Mouse (Mus musculus): ENCODE measurements around the gene Fam25c. TPM values are rescaled to one million over a fixed set of nuclear protein-coding genes. Genes with fewer than 3 reads are reported as not detected.
"Not testable (repeated sequence)": the region's sequence is repeated elsewhere in the genome, so short reads cannot be mapped to it uniquely, and the experiment has no call there.

Fam25c gene
- not detected for total RNA-seq (2022)

DNA sequence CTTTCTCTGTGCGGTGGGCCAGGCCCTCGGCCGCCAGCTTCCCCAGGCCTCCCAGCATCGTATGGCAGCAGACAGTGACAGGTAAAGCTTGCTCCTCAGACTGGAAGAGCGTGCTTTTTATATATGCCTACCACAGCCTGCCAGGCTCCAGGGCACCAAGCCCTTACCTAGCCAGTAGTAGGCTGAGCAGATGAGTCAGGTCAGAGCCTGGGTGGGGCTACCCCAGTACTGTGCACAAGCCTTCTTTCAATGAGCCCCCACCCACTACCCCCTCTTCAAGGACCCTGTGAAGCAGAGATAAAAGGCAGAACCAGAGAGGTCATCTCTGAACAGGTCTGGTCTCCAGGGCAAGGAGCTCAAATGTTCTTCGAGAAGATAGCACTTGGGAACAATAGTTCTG lies at the start of gene Fam25c:
Gene Fam25c, minus strand, starts transcription at position 133 of the 400 bp plus-strand sequence.
- DNase-seq (ENCODE audit: low spot score in 2 of 2), result no peak

DNA sequence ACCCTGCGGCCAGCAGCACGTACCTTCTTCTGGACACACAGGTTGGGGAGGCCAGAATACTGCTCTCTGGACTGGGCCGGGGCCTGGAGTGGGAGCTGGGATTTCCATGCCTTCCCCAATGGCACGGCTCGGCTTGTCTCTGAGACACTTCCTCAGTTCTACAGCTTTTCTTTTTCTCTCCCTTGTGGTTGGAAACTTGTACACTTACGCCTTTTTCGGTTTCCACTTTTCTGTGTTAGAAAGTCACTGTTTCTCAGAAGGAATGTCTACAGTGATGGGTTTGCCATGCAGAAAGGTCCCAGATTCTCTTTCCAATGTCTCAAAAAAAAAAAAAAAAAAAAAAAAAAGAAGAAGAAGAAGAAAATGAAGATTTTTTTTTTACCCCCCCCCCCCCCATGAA lies 48.2 kb upstream of the Fam25c start:
- DNase-seq (ENCODE audit: low spot score in 2 of 2), result no peak

DNA sequence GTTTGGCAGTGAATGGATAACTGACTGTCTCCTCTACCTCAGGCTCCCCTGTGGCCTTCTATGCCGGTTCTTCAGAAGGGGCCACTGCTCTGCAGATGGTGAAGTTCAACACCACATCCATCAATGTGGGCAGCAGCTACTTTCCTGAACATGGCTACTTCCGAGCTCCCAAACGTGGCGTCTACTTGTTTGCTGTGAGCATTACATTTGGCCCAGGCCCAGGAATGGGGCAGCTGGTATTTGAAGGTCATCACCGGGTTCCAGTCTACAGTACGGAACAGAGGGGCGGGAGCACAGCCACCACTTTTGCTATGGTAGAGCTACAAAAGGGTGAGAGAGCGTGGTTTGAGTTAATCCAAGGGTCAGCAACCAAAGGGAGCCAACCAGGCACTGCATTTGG lies 47.6 kb upstream of the Fam25c start:
- DNase-seq (ENCODE audit: low spot score in 2 of 2), result no peak

DNA sequence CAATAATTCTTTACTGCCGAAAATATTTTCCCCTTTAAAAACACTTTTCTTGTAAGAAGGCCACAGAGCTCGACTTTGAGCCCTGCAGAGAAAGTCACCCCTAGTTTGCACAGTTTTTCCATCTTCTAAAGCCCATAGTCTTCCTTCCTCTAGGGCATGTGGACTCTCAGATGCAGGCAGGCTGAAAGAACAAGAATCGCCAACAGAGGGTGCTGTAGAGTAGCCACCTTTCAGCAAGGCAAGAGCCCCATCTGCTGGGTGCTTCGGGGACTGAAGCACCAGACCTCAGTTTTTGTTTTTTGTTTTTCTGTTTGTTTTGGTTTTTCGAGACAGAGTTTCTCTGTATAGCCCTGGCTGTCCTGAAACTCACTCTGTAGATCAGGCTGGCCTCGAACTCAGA lies 45.9 kb upstream of the Fam25c start:
- DNase-seq (ENCODE audit: low spot score in 2 of 2), result peak in 1 of 2 experiments; percentile 79

DNA sequence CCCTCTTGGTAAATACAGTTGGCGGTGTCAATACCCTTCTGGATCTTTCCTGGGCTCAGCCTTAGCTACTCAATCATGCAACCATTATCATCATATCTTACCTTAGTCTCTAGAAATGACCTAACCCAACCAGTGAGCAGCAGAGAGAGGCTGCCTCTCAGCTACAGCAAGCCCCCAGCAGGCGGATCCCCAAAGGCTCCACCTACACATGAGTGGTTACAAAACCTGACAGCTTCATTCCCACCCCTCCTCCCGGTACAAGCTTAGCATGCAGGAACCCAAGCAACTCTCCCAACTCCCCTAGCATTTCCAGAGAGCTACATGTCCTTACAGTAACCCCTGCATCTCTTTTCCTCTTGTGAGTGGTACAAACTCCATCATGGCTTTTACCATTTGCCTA lies 44.8 kb upstream of the Fam25c start:
- no peak for DNase-seq (ENCODE audit: low spot score in 2 of 2)

DNA sequence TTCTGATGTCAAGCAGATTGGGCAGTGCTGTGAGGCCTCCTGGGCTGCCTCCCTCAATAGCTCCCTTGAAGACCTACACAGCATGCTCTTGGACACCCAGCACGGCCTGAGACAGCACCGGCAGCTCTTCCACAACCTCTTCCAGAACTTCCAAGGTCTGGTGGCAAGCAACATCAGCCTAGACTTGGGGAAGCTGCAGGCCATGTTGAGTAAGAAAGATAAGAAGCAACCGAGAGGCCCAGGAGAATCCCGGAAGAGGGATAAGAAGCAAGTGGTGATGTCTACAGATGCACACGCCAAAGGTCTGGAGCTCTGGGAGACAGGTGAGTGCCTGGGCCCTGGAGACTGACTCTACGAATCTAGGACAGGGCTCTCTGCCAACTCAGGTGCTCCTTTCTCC lies 44.1 kb upstream of the Fam25c start:
- no peak for DNase-seq (ENCODE audit: low spot score in 2 of 2)

DNA sequence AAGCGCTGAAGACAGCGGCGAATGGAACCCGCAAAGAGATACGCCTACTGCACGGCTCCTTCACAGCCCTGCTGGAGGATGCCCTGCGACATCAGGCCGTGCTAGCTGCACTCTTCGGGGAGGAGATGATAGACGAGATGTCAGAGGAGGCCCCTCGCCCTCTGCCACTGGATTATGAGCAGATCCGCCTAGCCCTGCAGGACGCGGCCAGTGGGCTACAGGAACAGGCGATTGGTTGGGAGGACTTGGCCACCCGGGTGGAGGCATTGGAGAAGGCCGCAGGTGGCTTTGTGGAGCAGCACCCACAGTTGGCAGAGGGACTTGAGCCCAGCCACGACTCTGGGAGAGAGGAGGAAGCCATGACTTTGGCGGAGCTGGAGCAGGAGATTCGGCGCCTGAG lies 43.7 kb upstream of the Fam25c start:
- no peak for DNase-seq (ENCODE audit: low spot score in 2 of 2)

DNA sequence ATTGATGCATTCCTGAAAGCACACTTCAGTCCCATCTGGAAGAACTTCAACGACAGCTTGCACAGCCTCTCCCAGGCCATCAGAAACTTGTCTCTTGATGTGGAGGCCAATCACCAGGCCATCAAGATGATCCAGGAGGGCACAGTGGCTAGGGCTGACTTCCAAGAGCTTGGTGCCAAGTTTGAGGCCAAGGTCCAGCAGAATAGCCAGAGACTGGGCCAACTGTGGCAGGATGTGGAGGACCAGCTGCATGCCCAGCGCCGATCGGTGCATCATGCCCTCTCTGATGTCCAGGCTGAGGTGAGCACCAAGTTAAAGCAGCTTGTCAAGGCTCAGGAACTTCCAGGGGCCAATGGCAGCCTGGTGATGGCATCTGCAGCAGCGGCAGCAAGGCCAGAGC lies 42.6 kb upstream of the Fam25c start:
- no peak for DNase-seq (ENCODE audit: low spot score in 2 of 2)

DNA sequence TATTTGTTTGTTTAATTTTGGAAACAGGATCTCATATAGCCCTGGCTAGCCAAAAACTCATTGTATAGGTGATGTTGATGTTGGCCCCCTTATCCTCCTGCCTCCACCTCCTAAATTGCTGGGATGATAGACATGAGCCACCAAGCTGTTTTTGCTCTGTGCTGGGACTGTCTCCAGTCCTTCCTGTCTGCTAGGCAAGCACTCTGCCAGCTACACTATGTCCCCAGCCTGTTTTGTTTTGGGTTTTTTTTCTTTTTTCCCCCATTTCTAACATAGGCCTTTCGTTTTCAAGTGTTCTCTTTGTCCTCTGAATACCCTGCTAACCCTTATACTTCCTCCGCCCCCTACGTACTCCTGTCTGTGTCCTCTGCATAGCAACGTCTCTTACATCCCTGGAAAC lies 38.1 kb upstream of the Fam25c start:
- DNase-seq (ENCODE audit: low spot score in 2 of 2), result no peak

DNA sequence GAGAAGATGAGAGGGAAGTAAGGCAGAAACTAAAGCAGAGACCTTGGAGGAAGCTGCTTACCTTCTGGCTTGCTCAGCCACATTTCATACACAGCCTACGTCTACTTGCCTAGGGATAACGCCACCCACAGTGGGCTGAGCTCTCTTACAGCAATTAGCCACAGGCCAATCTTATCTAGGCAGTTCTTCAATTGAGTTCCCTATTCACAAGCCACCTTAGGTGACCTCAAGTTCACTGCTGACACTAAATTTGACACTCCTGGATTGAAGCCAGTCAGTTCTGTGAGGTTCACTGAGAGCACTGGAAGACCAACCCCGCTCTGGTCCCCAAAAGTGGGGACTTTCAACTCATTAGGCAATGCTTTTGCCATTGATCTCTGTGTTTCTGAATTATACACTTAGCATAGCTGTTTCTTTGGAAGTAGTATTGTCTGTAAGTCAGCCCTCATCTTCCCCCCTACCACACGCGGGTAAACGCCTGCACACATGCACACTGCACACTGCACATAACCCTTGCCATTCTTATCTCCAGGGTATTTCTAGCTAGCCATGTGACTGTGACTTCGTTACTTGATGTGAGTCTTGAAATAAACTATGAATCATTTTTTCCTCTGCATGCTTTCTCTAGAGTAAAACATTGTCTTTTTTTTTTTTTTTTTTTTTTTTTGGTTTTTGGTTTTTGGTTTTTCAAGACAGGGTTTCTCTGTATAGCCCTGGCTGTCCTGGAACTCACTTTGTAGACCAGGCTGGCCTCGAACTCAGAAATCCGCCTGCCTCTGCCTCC lies 27.9 kb upstream of the Fam25c start:
- DNase-seq (ENCODE audit: low spot score in 2 of 2), result no peak

DNA sequence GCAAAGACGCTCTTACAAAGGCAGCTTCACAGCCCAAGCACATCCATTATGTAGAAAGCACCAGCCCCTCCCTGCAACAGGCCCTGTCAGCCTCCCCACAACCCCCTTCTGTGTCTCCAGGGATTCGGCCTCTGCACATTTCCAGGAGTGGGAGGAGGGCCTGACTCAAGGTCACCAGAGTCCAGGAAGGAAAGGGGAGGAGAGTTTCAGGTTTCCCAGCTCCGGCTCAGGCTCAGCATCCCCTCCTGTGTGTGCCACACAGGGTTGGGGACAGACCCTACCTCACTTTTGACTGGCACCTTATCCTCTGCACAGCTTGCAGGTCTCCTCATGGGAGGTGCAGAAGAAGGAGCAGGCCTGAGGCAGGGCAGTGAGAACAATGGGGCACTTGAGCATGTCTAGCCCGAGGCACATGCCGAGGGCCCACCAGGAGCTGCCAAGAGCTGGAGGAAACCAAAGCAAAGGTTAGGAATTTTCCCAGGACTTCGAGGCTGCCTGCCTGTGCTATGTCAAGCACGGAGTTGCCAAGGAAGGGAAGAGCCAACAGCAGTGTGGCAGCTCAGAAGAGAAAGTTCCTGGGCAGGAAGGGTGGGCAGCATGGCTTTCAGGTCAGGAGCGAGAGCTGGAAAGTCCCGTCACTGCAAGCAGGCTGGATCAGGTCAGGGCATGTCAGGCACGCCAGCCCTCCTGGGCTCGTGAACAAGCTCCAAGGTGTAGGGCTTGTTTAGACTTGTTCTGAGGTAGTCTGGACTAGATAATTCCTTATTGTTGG lies 23.5 kb upstream of the Fam25c start:
- DNase-seq (ENCODE audit: low spot score in 2 of 2), result no peak

DNA sequence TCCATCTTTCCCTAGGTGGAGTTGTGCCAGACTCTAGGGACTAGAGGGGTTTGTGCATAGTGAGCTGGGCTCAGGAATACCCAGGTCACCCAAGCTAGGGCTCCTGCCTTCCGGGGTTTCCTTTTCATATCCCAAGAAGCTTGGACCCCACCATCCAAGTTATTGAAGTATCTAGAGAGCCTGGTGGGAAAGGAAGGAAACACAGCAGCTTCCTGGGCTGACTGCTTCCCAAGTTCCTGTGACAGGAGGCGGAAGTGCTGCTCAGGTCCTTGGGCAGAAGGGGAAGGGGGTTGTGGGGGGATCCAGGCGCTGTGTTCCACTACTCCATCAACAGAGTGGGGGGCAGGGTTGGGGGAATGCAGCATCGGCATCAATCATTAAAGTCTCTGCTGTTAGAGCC lies 21.9 kb upstream of the Fam25c start:
- no peak for DNase-seq (ENCODE audit: low spot score in 2 of 2)

DNA sequence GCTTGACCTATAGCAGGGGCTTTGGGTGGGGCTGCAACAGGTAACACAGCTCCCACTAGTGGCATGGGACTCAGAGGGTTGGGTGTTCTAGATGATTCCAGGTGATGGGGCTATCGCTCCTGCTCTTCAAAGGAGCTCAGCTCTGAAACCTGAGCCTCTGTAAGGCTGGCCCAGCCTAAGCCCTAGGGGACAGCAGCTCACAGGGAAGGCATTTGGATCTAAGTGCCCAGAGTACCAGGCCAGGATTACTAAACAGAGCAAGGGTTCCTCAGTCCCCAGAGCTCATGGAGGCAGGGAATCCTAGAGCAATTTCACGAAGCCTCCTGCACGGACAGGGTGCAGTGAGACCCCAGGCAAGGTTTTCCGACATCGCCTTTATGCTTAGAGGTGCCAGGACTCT lies 20.7 kb upstream of the Fam25c start:
- DNase-seq (ENCODE audit: low spot score in 2 of 2), result no peak

DNA sequence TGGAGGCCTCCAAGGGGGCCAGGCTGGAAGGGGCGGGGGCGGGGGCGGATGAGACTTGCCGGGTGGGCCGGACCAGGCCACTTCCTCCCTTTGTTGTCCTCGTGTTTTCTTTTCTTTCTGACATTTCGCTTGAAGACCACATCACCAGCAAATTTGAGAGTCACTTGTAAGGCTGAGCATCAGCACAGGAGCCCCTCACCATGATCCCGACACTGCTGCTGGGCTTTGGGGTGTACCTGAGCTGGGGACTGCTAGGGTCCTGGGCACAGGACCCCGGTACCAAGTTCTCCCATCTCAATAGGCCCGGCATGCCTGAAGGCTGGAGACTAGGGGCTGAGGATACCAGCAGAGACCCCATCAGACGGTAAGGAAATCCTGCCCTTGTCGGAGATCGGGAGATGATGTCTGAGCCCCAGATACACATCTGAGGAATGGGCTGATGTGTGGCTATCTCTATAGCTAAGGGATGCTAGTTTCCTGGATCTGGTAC lies 20.2 kb upstream of the Fam25c start, which contains the start of gene Mmrn2:
Gene Mmrn2, plus strand, starts transcription at position 51 of the 490 bp plus-strand sequence.
- no peak for DNase-seq (ENCODE audit: low spot score in 2 of 2)

DNA sequence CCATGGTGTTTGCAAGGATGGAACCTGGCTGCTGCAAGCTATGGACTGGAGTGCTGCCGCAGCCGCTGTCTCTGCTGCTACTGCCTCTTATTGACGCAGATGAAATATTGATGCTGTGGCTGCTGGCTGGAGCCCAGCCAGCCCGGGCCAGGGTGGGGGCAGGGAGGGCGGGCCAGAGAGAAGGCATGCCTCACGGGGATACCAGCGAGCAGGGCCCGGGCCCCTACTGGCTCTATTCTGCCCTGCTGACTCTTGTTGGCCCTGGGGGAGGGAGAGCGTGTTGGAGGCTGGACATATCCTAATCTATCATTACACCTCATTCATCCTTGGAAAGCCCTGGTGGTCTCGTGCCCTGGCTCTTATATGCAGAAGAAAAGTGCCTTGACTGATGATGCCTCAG lies 19.3 kb upstream of the Fam25c start, which contains the start of gene Sncg:
Gene Sncg, minus strand, starts transcription at position 213 of the 400 bp plus-strand sequence.
- DNase-seq (ENCODE audit: low spot score in 2 of 2), result no peak

DNA sequence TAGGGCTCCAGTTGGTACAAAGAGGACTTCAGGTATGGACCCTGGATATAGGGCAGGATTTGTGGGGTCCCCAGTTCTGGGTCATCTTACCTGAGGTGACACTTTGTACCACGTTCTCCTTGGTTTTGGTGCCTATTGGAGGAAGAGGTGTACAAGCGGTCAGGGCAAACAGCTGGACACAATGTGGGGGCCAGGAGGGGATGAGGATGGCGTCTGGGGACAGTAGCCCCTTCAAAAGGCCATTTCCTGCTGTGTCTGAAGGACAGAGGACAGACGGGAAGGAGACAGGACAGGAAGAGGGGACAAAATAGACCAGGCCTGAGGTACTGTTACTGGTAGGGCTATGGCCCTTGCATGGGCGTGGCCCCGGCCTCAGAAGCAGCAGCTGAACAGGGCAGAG lies 18.3 kb upstream of the Fam25c start:
- no peak for DNase-seq (ENCODE audit: low spot score in 2 of 2)

DNA sequence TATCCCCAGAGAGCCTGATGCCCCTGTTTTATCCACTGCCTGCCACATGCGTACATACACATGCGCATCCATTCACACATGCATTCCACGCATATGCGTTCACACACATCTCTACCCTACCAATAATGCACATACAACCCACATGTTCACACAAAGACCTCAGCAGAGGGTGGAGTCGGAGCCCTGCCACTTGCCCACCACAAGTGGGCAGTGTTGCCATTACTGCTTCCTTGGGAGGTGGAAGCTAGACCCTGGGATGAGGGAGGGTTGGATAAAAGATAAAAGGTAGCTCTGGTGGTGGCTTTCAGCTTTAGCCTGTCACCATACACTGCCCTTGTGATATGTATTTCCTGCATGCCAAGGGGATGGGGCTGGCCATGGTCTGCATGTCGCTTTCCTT lies 17.4 kb upstream of the Fam25c start:
- DNase-seq (ENCODE audit: low spot score in 2 of 2), result peak in 1 of 2 experiments; percentile 43

DNA sequence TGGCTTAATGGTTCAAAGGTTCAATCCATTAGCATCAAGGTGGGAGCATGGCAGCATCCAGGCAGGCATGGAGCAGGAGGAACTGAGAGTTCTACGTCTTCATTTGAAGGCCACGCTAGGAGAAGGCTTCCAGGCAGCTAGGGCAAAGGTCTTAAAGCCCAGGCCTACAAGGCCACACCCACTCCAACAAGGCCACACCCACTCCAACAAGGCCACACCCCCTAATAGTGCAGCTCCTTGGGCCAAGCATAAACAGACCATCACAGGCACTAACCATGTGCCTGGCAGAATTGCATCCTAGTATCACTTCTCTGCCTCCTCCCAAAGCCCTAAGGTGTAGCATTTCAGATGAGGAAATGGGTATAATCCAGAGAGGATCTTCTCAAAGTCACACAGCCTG lies 16.5 kb upstream of the Fam25c start:
- no peak for DNase-seq (ENCODE audit: low spot score in 2 of 2)

DNA sequence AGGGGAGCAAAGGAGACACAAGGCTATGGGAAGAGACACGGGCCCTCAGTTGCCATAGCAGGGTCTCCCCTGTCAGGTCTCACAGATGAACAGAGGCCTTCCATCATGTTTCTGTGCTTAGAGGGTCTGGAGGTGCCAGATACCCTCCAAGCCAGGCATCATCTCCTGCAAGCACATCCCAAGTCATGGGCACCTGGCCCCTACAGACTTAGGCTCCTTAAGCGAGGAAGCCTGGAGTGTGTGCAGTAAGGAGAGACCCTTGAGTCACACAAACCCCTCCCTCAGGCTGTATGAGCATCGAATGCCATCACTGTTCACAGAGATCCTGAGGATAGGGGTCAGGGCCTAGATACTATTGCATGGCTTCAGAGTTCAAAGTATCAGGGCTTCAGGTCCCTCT lies 15.7 kb upstream of the Fam25c start:
- DNase-seq (ENCODE audit: low spot score in 2 of 2), result no peak

DNA sequence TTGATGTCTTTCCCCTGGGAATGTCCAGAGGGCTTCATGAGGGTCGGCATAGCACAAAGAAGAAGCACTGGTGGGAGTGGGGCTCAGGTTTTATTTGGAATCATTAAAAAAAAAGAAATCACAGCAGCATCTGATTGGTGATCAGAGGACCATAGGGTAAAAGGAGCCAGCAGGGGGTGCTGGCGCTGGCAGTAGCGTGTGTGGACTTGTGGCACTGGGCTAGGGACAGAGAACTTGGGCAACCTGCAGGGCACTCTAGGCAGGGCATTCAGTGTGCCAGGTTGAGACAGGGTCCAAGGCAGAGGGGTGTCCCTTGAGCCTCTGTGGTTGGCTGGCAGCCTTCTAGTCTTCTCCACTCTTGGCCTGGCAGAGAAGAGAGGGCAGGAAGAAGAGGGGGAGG lies 15.0 kb upstream of the Fam25c start:
- DNase-seq (ENCODE audit: low spot score in 2 of 2), result no peak

DNA sequence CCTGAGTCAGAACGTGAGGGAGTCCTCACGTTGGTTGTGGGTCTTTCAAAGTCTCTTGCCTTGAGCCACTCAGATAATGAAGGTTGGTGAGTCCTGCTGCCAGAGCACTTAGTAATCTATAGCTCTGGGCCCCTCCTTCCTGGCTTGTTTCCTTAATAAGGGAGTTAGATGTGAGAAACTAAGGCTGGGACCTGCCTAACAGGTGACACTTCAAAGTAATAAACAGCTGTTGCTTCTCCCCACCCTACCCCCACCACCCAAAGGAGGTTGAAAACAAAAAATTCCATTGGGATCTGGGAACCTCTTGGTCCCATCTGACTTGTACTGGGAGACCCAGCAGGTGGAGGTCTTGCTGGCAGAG lies 9.9 kb upstream of the Fam25c start:
- no peak for DNase-seq (ENCODE audit: low spot score in 2 of 2)

DNA sequence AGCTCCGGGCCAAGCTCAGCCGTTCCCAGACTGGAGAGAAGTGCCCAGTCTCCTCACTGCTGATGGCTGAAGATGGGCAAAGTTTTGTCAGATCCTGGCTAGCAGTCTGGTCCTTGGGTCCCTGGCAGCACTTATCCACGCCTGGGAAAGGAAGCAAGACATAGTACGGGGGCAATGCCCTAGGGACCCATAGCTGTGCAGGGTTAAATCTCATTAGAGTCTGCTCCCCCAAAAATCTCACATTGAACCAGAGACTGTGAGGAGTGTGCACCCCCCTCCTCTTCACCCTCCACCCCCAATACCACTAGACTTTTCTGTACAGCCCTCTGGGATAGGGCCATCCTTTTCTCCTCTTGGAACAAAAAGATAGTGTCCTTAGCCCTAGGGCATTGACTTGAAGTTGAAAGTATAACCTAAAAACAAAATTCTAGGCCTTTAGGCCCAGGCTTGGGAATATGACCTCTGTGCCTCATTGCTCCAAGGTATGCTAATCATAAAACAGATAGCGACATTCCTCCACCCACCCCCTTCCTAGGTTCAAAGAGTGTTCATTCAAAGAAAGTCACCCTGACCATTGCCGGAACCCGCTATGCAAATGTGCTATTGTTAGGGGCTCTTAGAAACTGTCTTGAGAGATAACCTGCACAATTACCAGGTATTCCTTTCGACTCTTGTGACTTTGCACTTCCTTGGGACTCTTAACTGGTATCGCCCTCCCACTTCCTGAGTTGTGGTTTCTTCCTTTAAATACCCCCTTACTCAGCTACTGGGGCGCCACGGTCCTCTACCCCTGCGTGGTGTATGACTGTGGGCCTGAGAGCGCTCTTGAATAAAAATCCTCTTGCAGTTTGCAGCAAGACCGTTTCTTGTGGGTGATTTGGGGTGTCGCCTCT lies 9.3 kb upstream of the Fam25c start:
- DNase-seq (ENCODE audit: low spot score in 2 of 2), result not testable (repeated sequence)

All from layer of hippocampus, adult 8-10 months (tissue).